Mouse (Mus musculus): ENCODE measurements around the gene Gm20441.

The Gm20441 gene

GRCm38 (mm10) chr10:75780769-75781578 lies at the start of gene Gm20441, which contains the start of gene Gstt3:
TSS of gene Gm20441 (minus strand) at chr10:75780954.
TSS of gene Gstt3 (minus strand) at chr10:75781414.
- in situ Hi-C loops (cut with MboI, MseI), result loop anchor here in 1 of 2 experiments (5.0 kb wide), 1 partner anchor 46 kb away; no protein-coding TSS in a partner anchor

GRCm38 (mm10) chr10:75830275-75830670 lies 49.5 kb upstream of the Gm20441 start:
- in situ Hi-C loops (cut with MboI, MseI), result loop anchor here in 1 of 2 experiments (10.0 kb wide), 1 partner anchor 1705 kb away; the partner anchor contains the start of gene Itgb2

- in situ Hi-C loops (cut with MboI, MseI), result loop anchor here (5.0 to 10.0 kb wide), 4 partner anchors 47 to 1705 kb away; partner anchors contain the start of genes Gm20441 (in 1 of the 2), Gstt3 (in 1 of the 2) and Itgb2 (in 1 of the 2)
Observed at GRCm38 (mm10) chr10:75829529-75830274, 48.9 kb upstream of the Gm20441 start.

- in situ Hi-C loops (cut with MboI, MseI), result loop anchor here (5.0 to 10.0 kb wide), 3 partner anchors 46 to 774 kb away; partner anchors contain the start of genes Gm20441 (in 1 of the 2) and Gstt3 (in 1 of the 2)
Observed at GRCm38 (mm10) chr10:75828500-75828931, 47.8 kb upstream of the Gm20441 start.

- in situ Hi-C loops (cut with MboI, MseI), result loop anchor here (5.0 to 10.0 kb wide), 3 partner anchors 46 to 773 kb away; partner anchors contain the start of genes Gm20441 (in 1 of the 2) and Gstt3 (in 1 of the 2)
Observed at GRCm38 (mm10) chr10:75827668-75828360, 47.1 kb upstream of the Gm20441 start.

- in situ Hi-C loops (cut with MboI, MseI), result loop anchor here in 1 of 2 experiments (10.0 kb wide), 1 partner anchor 770 kb away; no protein-coding TSS in a partner anchor
Observed at GRCm38 (mm10) chr10:75824530-75824929, 43.8 kb upstream of the Gm20441 start.

- in situ Hi-C loops (cut with MboI, MseI), result loop anchor here in 1 of 2 experiments (10.0 kb wide), 1 partner anchor 769 kb away; no protein-coding TSS in a partner anchor
Observed at GRCm38 (mm10) chr10:75823782-75824181, 43.0 kb upstream of the Gm20441 start.

GRCm38 (mm10) chr10:75822443-75822842 lies 41.7 kb upstream of the Gm20441 start, which contains the start of gene Gstt4:
TSS of gene Gstt4 (minus strand) at chr10:75822543.
- in situ Hi-C loops (cut with MboI, MseI), result loop anchor here in 1 of 2 experiments (10.0 kb wide), 1 partner anchor 768 kb away; no protein-coding TSS in a partner anchor

- in situ Hi-C loops (cut with MboI, MseI), result loop anchor here in 1 of 2 experiments (10.0 kb wide), 1 partner anchor 765 kb away; no protein-coding TSS in a partner anchor
Observed at GRCm38 (mm10) chr10:75819882-75820281, 39.1 kb upstream of the Gm20441 start.

- in situ Hi-C loops (cut with MboI, MseI), result no loop called here
Observed at GRCm38 (mm10) chr10:75818641-75819040, 37.9 kb upstream of the Gm20441 start.

- in situ Hi-C loops (cut with MboI, MseI), result no loop called here
Observed at GRCm38 (mm10) chr10:75804217-75804616, 23.5 kb upstream of the Gm20441 start.

- in situ Hi-C loops (cut with MboI, MseI), result no loop called here
Observed at GRCm38 (mm10) chr10:75798176-75798696, 17.5 kb upstream of the Gm20441 start, which contains the start of gene Gstt1. TSS of gene Gstt1 (minus strand) at chr10:75798584.

- in situ Hi-C loops (cut with MboI, MseI), result no loop called here
Observed at GRCm38 (mm10) chr10:75797619-75798175, 16.9 kb upstream of the Gm20441 start.

- in situ Hi-C loops (cut with MboI, MseI), result no loop called here
Observed at GRCm38 (mm10) chr10:75796731-75797516, 16.2 kb upstream of the Gm20441 start.

- in situ Hi-C loops (cut with MboI, MseI), result no loop called here
Observed at GRCm38 (mm10) chr10:75794880-75795279, 14.1 kb upstream of the Gm20441 start.

GRCm38 (mm10) chr10:75790773-75791172 lies 10.0 kb upstream of the Gm20441 start:
- in situ Hi-C loops (cut with MboI, MseI), result no loop called here

GRCm38 (mm10) chr10:75789841-75790240 lies 9.1 kb upstream of the Gm20441 start:
- in situ Hi-C loops (cut with MboI, MseI), result no loop called here

GRCm38 (mm10) chr10:75789081-75789735 lies 8.5 kb upstream of the Gm20441 start:
- in situ Hi-C loops (cut with MboI, MseI), result no loop called here

GRCm38 (mm10) chr10:75788277-75788676 lies 7.5 kb upstream of the Gm20441 start:
- in situ Hi-C loops (cut with MboI, MseI), result no loop called here
